Mouse (Mus musculus): ENCODE results near the gene Bex1. TPM values are rescaled to one million over a fixed set of nuclear protein-coding genes. Genes with fewer than 3 reads are reported as not detected.

Gene Bex1
- polyA plus RNA-seq, 1 experiment from 2014 or later, result 313 TPM

DNA sequence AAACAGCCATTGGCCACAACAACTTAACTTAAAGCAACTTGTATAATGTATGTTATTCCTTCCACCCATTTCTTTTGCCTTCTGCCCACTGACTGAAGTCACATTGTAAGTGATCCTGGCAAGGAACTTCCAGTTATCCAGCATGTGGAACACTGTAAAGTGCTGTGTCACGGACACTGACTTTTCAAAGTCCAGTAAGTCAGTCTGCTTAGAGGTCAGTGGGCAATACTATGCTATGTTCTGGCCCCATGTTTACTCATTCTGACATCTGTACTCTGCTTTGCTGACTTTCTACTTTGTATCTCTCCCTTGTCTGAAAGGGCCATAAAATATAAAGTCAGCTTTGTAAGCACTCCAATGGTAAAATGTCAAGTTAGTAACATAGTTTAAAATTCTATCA, 32.2 kb downstream of the Bex1 start:
- WGBS, result 86% methylated on average over 1 of the region's 1 CpGs
- ATAC-seq, result no peak
- Histone ChIP-seq H3K4me2 (ENCODE audit: low read length) (no peak overlapping the region), H3K36me3 (ENCODE audit: control insufficient read depth, insufficient read depth, low read length) (no peaks in the 10 kb centered on the region), H3K27ac (ENCODE audit: low read length) (no peak overlapping the region), H3K4me1 (ENCODE audit: control insufficient read depth, insufficient read depth, low read length) (no peaks in the 10 kb centered on the region), H3K9ac (ENCODE audit: low read depth, low read length) (no peak overlapping the region), H3K27me3 (ENCODE audit: control insufficient read depth, insufficient read depth, low read depth, low read length) (0 out of 2 replicates have a peak, but pooled peaks cover 3% of the 10 kb centered on the region), H3K4me3 (ENCODE audit: low read depth, low read length) (no peak overlapping the region), H3K9me3 (replicated peaks; ENCODE audit: control insufficient read depth, low read length, poor library complexity, severe bottlenecking) (no peaks in the 10 kb centered on the region)

DNA sequence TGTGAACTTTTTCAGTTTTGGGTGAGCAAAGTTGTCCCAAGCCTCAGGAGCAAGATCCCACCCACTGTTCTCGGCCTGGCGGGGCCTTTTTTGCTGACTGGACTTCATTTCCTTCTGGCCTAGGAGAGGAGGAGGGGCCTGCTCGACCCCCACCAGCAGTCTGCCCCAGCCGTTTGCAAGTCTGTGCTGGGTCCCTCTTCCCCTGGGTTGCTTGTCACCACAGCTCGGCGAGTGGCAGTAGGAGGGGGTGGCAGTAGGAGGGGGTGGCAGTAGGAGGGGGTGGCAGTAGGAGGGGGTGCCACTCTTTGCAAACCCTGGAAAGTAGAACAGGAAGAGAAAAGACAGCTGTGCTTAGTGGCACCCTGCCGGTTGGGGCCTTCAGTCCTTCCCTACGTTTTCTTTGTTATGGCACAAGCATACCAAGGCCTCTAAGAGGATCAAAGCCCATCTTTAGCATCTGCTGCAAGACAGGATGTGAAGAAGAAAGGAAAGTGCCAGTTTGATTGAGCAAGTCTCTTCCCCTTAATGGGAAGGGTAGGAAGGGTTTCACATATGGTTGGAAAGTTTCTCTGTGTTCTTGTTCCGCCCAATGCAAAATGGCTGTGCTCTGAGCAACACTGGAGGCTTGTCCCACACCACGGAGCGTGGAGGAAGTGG, 34.3 kb downstream of the Bex1 start:
- 17% methylated on average over 11 of the region's 11 CpGs for WGBS
- H3K4me2 ChIP-seq (ENCODE audit: low read length), result no peak overlapping the region
- no peak for ATAC-seq
- H3K36me3 ChIP-seq (ENCODE audit: control insufficient read depth, insufficient read depth, low read length), result no peaks in the 10 kb centered on the region
- H3K27ac ChIP-seq (ENCODE audit: low read length), result no peak overlapping the region
- H3K27me3 ChIP-seq (ENCODE audit: control insufficient read depth, insufficient read depth, low read depth, low read length), result 0 out of 2 replicates have a peak, but pooled peaks cover 3% of the 10 kb centered on the region
- H3K9me3 ChIP-seq (replicated peaks; ENCODE audit: control insufficient read depth, low read length, poor library complexity, severe bottlenecking), result no peaks in the 10 kb centered on the region
- no peak overlapping the region for H3K9ac ChIP-seq (ENCODE audit: low read depth, low read length)
- no peak overlapping the region for H3K4me3 ChIP-seq (ENCODE audit: low read depth, low read length)
- no peaks in the 10 kb centered on the region for H3K4me1 ChIP-seq (ENCODE audit: control insufficient read depth, insufficient read depth, low read length)

DNA sequence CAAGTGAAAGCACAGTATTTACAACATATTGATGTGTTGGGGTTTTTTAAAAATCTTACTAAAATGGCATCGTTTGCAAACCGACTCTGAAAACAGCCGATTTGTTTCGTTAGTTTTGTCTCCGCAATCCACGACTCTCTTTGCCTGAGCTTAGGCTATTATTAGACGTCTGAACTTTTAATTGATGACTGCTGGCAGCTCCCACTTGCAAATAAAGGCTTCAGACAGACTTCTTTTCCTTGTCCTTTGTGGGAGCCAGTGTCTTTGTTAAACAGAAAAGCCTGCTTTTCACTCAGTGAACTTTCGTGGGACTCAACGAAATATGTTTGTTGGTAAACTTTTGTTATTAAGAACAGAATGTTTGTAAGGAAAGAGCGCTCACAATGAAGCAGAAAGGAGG, 42.5 kb downstream of the Bex1 start:
- Histone ChIP-seq H3K36me3 (ENCODE audit: control insufficient read depth, insufficient read depth, low read length) (no peaks in the 10 kb centered on the region), H3K9ac (ENCODE audit: low read depth, low read length) (0 out of 2 replicates have a peak overlapping the region, but pooled peaks have one; percentile 31), H3K4me3 (ENCODE audit: low read depth, low read length) (peak overlapping the region; percentile 56), H3K27me3 (ENCODE audit: control insufficient read depth, insufficient read depth, low read depth, low read length) (no peaks in the 10 kb centered on the region), H3K4me1 (ENCODE audit: control insufficient read depth, insufficient read depth, low read length) (no peaks in the 10 kb centered on the region), H3K4me2 (ENCODE audit: low read length) (peak overlapping the region; percentile 62), H3K9me3 (replicated peaks; ENCODE audit: control insufficient read depth, low read length, poor library complexity, severe bottlenecking) (no peaks in the 10 kb centered on the region), H3K27ac (ENCODE audit: low read length) (peak overlapping the region; percentile 84; the same call in 1 of the 2 replicates)
- WGBS, result 21% methylated on average over 10 of the region's 10 CpGs
- ATAC-seq, result no peak

DNA sequence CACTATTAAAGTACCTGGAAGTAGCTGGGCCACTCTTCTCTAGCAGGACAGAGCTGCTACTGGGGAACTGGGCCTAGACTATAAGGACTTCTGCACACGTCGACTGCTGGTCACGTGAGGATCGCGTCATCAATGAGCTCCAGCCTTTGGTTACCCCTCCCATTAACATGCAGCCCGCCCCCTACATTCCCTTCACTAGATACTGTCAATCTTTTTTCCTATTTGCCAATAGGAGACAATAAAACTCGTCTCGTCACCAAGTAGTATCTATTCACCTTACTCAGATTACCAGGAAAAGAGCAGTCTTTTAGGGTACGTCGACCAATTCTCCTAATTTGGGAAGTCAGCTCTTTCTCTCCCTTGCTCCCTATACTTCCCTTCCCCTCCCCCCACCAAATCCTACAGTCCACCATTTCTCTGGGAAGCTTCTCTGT, 43.2 kb downstream of the Bex1 start, which contains the start of gene Tceal8:
Gene Tceal8, minus strand, starts transcription at position 225 of the 434 bp plus-strand sequence.
- Histone ChIP-seq H3K9me3 (replicated peaks; ENCODE audit: control insufficient read depth, low read length, poor library complexity, severe bottlenecking) (no peaks in the 10 kb centered on the region), H3K9ac (ENCODE audit: low read depth, low read length) (peak within 1 kb of the TSS; percentile 67), H3K27me3 (ENCODE audit: control insufficient read depth, insufficient read depth, low read depth, low read length) (no peaks in the 10 kb centered on the region), H3K36me3 (ENCODE audit: control insufficient read depth, insufficient read depth, low read length) (no peaks in the 10 kb centered on the region), H3K4me2 (ENCODE audit: low read length) (peak within 1 kb of the TSS; percentile 62), H3K4me3 (ENCODE audit: low read depth, low read length) (peak within 1 kb of the TSS; percentile 56), H3K4me1 (ENCODE audit: control insufficient read depth, insufficient read depth, low read length) (no peaks in the 10 kb centered on the region), H3K27ac (ENCODE audit: low read length) (peak within 1 kb of the TSS; percentile 84)
- 23% methylated on average over 10 of the region's 10 CpGs for WGBS
- ATAC-seq, result peak; percentile 98

DNA sequence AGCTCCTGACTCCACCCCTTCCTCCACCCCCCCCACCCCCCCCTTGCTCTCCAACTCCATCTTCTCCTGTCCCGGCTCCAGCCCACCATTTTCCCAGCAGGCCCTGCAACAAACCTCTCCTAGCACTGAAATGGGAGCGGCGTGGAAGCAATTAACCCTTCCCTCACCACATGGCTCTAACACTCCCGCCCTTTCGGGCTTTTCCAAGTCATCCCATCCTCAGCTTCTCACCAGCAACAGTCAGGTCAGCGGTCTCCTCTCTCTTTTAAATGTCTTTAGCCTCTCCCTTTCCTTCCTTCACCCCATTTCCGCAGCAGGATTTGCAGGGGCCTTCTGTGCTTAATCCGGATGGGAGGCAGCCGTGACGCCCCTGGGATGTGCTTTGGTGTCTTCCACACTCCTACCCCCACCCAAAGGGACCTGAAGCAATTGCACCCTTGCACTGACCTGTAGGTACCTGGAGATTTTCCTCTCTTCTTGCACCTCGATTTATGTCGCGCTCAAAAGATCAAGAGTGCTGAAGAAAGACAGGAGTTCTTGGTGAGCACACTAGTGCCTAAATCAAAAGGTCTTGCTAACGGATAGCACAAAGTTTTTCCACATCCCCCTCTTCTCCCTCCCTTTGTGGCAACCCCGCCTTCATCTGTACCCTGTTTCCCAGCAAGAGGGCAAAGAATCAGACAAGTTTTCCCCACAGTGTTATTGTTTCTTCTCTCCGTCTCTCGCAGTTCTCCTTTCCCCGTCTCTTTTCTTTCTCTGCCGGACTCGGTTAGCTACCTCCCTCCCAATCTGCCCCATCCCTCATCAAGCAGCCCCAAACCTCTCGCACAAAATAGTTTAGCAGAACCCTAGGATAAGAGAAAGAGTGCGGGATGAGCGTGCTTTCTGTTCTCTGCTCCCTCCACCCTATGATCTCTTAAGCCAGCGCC, 43.9 kb downstream of the Bex1 start:
- 19% methylated on average over 24 of the region's 24 CpGs for WGBS
- no peaks in the 10 kb centered on the region for H3K4me1 ChIP-seq (ENCODE audit: control insufficient read depth, insufficient read depth, low read length)
- ATAC-seq, result peak; percentile 87

DNA sequence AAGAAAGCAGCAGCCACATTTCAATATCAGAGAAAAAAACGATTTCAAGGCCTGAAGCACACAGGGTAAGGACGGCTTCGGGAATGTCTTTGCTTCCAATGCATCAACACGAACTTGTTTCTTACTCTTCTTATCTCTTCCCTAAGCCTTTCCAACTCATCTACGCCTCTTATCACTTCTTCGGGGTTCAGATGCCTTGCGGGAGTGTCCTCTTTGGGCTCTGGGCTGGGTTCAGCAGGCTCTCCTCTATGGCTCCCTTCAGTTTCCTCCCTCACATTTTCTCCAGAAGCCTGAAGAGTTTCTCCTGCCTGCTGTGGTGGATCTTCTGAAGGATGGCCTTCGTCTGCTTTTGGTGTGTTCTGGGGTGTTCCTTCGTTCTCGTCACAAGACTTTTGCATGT, 44.7 kb downstream of the Bex1 start:
- Histone ChIP-seq H3K4me3 (ENCODE audit: low read depth, low read length) (peak overlapping the region; percentile 56), H3K4me1 (ENCODE audit: control insufficient read depth, insufficient read depth, low read length) (no peaks in the 10 kb centered on the region), H3K36me3 (ENCODE audit: control insufficient read depth, insufficient read depth, low read length) (no peaks in the 10 kb centered on the region), H3K9me3 (replicated peaks; ENCODE audit: control insufficient read depth, low read length, poor library complexity, severe bottlenecking) (no peaks in the 10 kb centered on the region), H3K27ac (ENCODE audit: low read length) (no peak overlapping the region), H3K27me3 (ENCODE audit: control insufficient read depth, insufficient read depth, low read depth, low read length) (no peaks in the 10 kb centered on the region), H3K9ac (ENCODE audit: low read depth, low read length) (no peak overlapping the region), H3K4me2 (ENCODE audit: low read length) (peak overlapping the region; percentile 62)
- ATAC-seq, result no peak
- 60% methylated on average over 10 of the region's 10 CpGs for WGBS

More for the DNA sequence above, 43.9 kb downstream of the Bex1 start:
- Histone ChIP-seq H3K9me3 (replicated peaks; ENCODE audit: control insufficient read depth, low read length, poor library complexity, severe bottlenecking) (no peaks in the 10 kb centered on the region), H3K9ac (ENCODE audit: low read depth, low read length) (peak overlapping the region; percentile 67), H3K4me2 (ENCODE audit: low read length) (peak overlapping the region; percentile 62), H3K4me3 (ENCODE audit: low read depth, low read length) (peak overlapping the region; percentile 56), H3K27ac (ENCODE audit: low read length) (peak overlapping the region; percentile 84), H3K27me3 (ENCODE audit: control insufficient read depth, insufficient read depth, low read depth, low read length) (no peaks in the 10 kb centered on the region), H3K36me3 (ENCODE audit: control insufficient read depth, insufficient read depth, low read length) (no peaks in the 10 kb centered on the region)

Small RNA genes within 50 kb of the gene (microRNA-seq; reads per million reads assigned to microRNA genes)
- gene Mir6383, result not detected

Other genes with a start within 250 kb of the Bex1 start
- gene Arxes2, start 221.7 kb downstream of the Bex1 start, polyA plus RNA-seq (2015; fragmentation: Nextera tagmentation; extraction: Ambion mirVana), result 355 and 370 TPM in 2 replicates
- gene Arxes1, start 182.1 kb downstream of the Bex1 start, polyA plus RNA-seq (2015; fragmentation: Nextera tagmentation; extraction: Ambion mirVana), result 198 and 206 TPM in 2 replicates
- 929 and 971 TPM in 2 replicates for gene Bex2, start 147.3 kb downstream of the Bex1 start, polyA plus RNA-seq (2015; fragmentation: Nextera tagmentation; extraction: Ambion mirVana)
- not detected in 2 replicates for gene Nxf3, start 130.3 kb downstream of the Bex1 start, polyA plus RNA-seq (2015; fragmentation: Nextera tagmentation; extraction: Ambion mirVana)
- gene Bex4, start 76.5 kb downstream of the Bex1 start, polyA plus RNA-seq (2015; fragmentation: Nextera tagmentation; extraction: Ambion mirVana), result 170 and 186 TPM in 2 replicates
- gene Tceal8, start 43.2 kb downstream of the Bex1 start, polyA plus RNA-seq (2015; fragmentation: Nextera tagmentation; extraction: Ambion mirVana), result 121 and 125 TPM in 2 replicates
- gene Tceal5, start 11.6 kb downstream of the Bex1 start, polyA plus RNA-seq (2015; fragmentation: Nextera tagmentation; extraction: Ambion mirVana), result 31.8 and 38.9 TPM in 2 replicates
- gene Tceal7, start 734 bp downstream of the Bex1 start, polyA plus RNA-seq (2015; fragmentation: Nextera tagmentation; extraction: Ambion mirVana), result 3.9 and 4.2 TPM in 2 replicates
- 261 and 272 TPM in 2 replicates for gene Tceal9, start 29.6 kb upstream of the Bex1 start, polyA plus RNA-seq (2015; fragmentation: Nextera tagmentation; extraction: Ambion mirVana)
- gene Bex3, start 54.7 kb upstream of the Bex1 start, polyA plus RNA-seq (2015; fragmentation: Nextera tagmentation; extraction: Ambion mirVana), result 692 and 737 TPM in 2 replicates

Data from midbrain, embryonic 16.5 days (tissue).